Mouse (Mus musculus): Measurements from ENCODE around the gene Gm10228. TPM values are rescaled to one million over a fixed set of nuclear protein-coding genes. Genes with fewer than 3 reads are reported as not detected.
"Not testable (repeated sequence)": the region's sequence is repeated elsewhere in the genome, so short reads cannot be mapped to it uniquely, and the experiment has no call there.

The Gm10228 gene
- total RNA-seq (2021), result not detected

- DNase-seq; intact Hi-C loops (cut with DNase I): not testable (repeated sequence)
Observed at GRCm38 (mm10) chr16:89041372-89041771, at the start of gene Gm10228. Gene Gm10228 (minus strand): TSS chr16:89041472.

DNA sequence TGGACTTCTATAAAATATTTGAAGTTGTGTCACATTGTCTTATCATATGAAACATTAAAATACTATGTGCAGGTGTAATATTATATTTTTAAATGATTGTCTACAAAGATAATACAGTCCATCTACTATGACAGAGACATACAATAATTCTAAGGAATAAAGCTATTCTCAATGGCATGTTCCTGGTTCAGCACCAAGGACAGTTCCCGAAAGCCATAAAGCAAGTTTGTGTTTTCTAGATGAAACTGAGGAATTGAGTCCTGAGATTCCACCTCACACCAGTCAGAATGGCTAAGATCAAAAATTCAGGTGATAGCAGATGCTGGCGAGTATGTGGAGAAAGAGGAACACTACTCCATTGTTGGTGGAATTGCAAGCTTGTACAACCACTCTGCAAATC is 29.8 kb upstream of the Gm10228 start:
- DNase-seq; intact Hi-C loops (cut with DNase I): not testable (repeated sequence)

GRCm38 (mm10) chr16:89063902-89064301 is 22.6 kb upstream of the Gm10228 start, which contains the start of gene 1110025L11Rik:
Gene 1110025L11Rik (minus strand): TSS chr16:89064002.
- DNase-seq; intact Hi-C loops (cut with DNase I): not testable (repeated sequence)

DNA sequence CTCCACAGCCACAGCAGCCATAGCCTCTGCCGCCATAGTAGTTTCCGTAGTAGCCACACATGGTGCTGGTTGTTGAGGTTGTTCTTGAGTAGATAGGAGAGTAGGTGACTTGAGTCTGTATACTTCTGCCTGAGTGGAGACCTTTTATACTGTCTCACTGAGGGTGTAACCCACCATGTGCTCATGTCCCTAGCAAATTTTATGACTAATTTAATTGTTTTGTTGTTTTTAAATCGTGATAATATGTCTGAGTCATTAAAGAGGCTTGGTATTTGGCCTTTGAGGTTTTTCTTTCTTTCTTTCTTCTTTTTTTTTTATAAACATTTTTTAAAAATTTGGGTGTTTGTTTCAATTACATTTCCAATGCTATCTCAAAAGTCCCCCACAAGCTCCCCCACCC is 6.5 kb upstream of the Gm10228 start, which contains the start of gene Krtap6-5:
Gene Krtap6-5, minus strand, starts transcription at position 101 of the 400 bp plus-strand sequence.
- no peak for DNase-seq
- intact Hi-C loops (cut with DNase I), result no loop called here

GRCm38 (mm10) chr16:89031399-89031798 is 9.9 kb downstream of the Gm10228 start, which contains the start of gene Krtap6-1:
Gene Krtap6-1 (plus strand): TSS chr16:89031699.
- DNase-seq; intact Hi-C loops (cut with DNase I): not testable (repeated sequence)

DNA sequence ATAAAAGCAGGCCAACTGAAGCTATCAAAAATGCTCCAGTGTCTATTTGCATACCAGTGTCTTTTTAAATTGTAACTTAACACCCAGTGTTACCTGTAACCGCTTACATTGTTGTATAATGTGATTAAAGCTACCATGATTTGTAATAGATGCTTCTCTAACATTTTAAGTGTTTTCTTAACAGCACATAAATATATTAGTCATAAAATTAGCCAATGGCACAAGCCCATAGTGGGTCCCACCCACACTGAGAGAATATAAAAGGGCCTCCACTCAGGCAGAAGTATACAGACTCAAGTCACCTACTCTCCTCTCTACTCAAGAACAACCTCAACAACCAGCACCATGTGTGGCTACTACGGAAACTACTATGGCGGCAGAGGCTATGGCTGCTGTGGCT is 26.3 kb downstream of the Gm10228 start, which contains the start of gene Gm10229:
Gene Gm10229, plus strand, starts transcription at position 301 of the 400 bp plus-strand sequence.
- intact Hi-C loops (cut with DNase I), result not testable (repeated sequence)

DNA sequence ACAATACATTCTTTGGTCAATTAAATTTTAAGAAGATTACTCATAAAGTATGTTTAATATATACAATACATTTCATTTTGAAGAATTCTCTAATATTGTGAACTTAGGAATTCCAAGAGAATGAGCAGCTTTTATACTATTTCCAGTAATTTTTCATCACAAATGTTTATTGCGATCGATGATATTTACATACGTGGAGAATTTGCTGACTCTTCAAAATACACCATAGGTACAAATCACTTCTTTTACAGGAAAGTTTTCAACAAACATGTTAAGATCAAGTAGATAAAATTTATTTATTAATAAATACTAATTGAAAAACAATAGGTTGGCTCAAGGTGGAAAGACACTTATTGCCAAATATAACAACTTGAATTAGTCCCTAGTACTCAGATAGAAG is 27.3 kb downstream of the Gm10228 start:
- intact Hi-C loops (cut with DNase I), result no loop called here
- DNase-seq, result no peak

More for the DNA sequence above, 26.3 kb downstream of the Gm10228 start, which contains the start of gene Gm10229:
- not testable (repeated sequence) for DNase-seq

DNA sequence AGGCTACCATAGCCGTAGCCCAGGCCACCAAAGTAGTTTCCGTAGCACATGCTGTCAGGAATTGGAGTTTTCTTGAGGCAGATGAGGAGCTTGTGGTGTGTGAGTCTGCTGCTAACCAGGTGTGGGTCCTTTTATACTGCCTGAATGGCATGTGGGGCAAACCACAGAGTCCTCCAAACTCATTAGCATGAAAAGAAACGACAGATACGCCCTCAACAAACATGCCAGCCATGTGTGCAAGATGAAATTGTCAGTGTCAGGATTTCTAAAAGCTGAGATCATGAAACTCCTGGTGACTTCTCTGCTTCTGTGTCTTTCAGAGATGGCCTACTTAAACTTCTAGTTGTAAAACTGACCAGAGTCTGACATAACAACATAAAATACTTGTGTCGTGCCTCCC is 30.6 kb downstream of the Gm10228 start, which contains the start of gene Krtap22-2:
Gene Krtap22-2, minus strand, starts transcription at position 101 of the 400 bp plus-strand sequence.
- no peak for DNase-seq
- intact Hi-C loops (cut with DNase I), result no loop called here

Other genes with a start within 250 kb of the Gm10228 start
- not detected for gene Gm20741, start 229.3 kb downstream of the Gm10228 start, total RNA-seq (2021)
- gene Krtap15, start 221.3 kb downstream of the Gm10228 start, total RNA-seq (2021), result not detected
- gene Krtap14, start 215.3 kb downstream of the Gm10228 start, total RNA-seq (2021), result not detected
- gene Krtap19-1, start 172.1 kb downstream of the Gm10228 start, total RNA-seq (2021), result not detected
- gene Krtap19-2, start 167.2 kb downstream of the Gm10228 start, total RNA-seq (2021), result not detected
- not detected for gene Krtap19-3, start 163.4 kb downstream of the Gm10228 start, total RNA-seq (2021)
- not detected for gene Krtap19-4, start 156.4 kb downstream of the Gm10228 start, total RNA-seq (2021)
- gene Krtap19-5, start 145.0 kb downstream of the Gm10228 start, total RNA-seq (2021), result not detected
- gene Krtap19-9b, start 109.2 kb downstream of the Gm10228 start, total RNA-seq (2021), result not detected
- gene Krtap16-3, start 78.6 kb downstream of the Gm10228 start, total RNA-seq (2021), result not detected
- gene Krtap22-2, start 30.7 kb downstream of the Gm10228 start, total RNA-seq (2021), result not detected
- gene Gm10229, start 26.2 kb downstream of the Gm10228 start, total RNA-seq (2021), result not detected
- gene Krtap6-1, start 9.8 kb downstream of the Gm10228 start, total RNA-seq (2021), result not detected
- not detected for gene Krtap6-5, start 6.4 kb upstream of the Gm10228 start, total RNA-seq (2021)
- gene 1110025L11Rik, start 22.5 kb upstream of the Gm10228 start, total RNA-seq (2021), result not detected
- gene Krtap6-3, start 42.5 kb upstream of the Gm10228 start, total RNA-seq (2021), result not detected
- not detected for gene Gm6358, start 99.4 kb upstream of the Gm10228 start, total RNA-seq (2021)
- not detected for gene Gm10061, start 109.6 kb upstream of the Gm10228 start, total RNA-seq (2021)
- gene Gm9789, start 116.5 kb upstream of the Gm10228 start, total RNA-seq (2021), result not detected
- gene Gm7735, start 128.0 kb upstream of the Gm10228 start, total RNA-seq (2021), result not detected
- not detected for gene 1110057P08Rik, start 133.3 kb upstream of the Gm10228 start, total RNA-seq (2021)
- not detected for gene Krtap20-2, start 164.4 kb upstream of the Gm10228 start, total RNA-seq (2021)